Mouse (Mus musculus) cerebellum, adult 2 months (tissue): Measurements from ENCODE around the gene Samd13. TPM values are rescaled to one million over a fixed set of nuclear protein-coding genes. Genes with fewer than 3 reads are reported as not detected.

Experiments used
- DNase-seq, 2 experiments: peaks; one replicate each; pipeline ENCODE4 v3.0.0; 2021
- H3K27ac ChIP-seq: fragments of 200-500 bp; 2 replicates; pipeline ENCODE4 v1.5.1; 2012; ENCODE audit warnings: low read length, control low read depth, inconsistent platforms; ENCODE audit not compliant: insufficient read depth
- H3K27me3 ChIP-seq: fragments of 200-500 bp; 2 replicates; pipeline ENCODE4 v1.6.1; 2012; ENCODE audit warnings: inconsistent platforms, mild to moderate bottlenecking, low read length, moderate library complexity; ENCODE audit not compliant: control insufficient read depth, insufficient read depth
- H3K4me1 ChIP-seq: fragments of 200-500 bp; 2 replicates; pipeline ENCODE4 v1.6.1; 2011; ENCODE audit warnings: low read length; ENCODE audit not compliant: control insufficient read depth, insufficient read depth
- H3K4me3 ChIP-seq: fragments of 200-500 bp; replicated peaks from 2 replicates; pipeline ENCODE3; 2011; ENCODE audit warnings: mild to moderate bottlenecking, low read depth, low read length, control low read depth; ENCODE audit not compliant: insufficient read depth
- CTCF ChIP-seq: fragments of 200-500 bp; IDR thresholded peaks from 2 replicates; pipeline ENCODE4 v1.5.1; 2011; ENCODE audit warnings: low read depth, mild to moderate bottlenecking, control low read depth, low read length, moderate library complexity, borderline replicate concordance; ENCODE audit not compliant: insufficient read depth
- POLR2A ChIP-seq: fragments of 200-500 bp; IDR thresholded peaks from 2 replicates; pipeline ENCODE4 v1.6.1; 2011; ENCODE audit warnings: low read length, control low read depth, borderline replicate concordance; ENCODE audit not compliant: insufficient read depth
- WGBS: fragments of 180-500 bp; shearing (Covaris S2); methylation state at CpG from one replicate; pipeline ENCODE4 v1.1.7; 2018; 5-methylcytosine and 5-hydroxymethylcytosine counted together
- polyA plus RNA-seq: library from polyadenylated mRNA; depleted of rRNA; stranded (reverse); fragments of >200 nt; gene quantifications from 2 replicates; pipeline ENCODE4 v1.2.3, GENCODE M21; 2012; rRNA removed

The Samd13 gene
- polyA plus RNA-seq, 1 experiment = not detected

DNA sequence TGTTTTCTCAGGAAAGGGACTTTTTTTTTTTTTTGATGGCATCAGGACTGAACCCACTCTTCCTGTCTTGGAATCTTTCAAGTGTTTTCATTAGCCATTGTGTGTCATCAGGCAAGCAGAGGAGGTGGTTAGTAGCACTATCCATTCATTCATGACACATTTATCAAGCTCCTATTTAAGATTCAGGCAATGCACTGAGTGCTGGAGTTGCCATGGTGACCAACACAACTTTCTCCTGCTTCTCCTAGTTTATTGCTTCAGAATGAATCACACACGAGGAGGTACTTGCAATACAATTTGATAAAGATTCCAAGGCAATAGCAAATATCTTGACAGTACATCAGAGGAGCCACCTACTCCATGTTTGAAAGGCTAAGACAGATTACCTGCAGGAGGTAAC, 78.0 kb downstream of the Samd13 start:
- Histone ChIP-seq H3K27ac (no peak overlapping the region), H3K4me1 (no peaks in the 10 kb centered on the region), H3K4me3 (no peak overlapping the region), H3K27me3 (no peaks in the 10 kb centered on the region)
- 18% methylated on average over 1 of the region's 1 CpGs for WGBS
- DNase-seq = no peak
- no peak for TF ChIP-seq CTCF
- no peak for TF ChIP-seq POLR2A

DNA sequence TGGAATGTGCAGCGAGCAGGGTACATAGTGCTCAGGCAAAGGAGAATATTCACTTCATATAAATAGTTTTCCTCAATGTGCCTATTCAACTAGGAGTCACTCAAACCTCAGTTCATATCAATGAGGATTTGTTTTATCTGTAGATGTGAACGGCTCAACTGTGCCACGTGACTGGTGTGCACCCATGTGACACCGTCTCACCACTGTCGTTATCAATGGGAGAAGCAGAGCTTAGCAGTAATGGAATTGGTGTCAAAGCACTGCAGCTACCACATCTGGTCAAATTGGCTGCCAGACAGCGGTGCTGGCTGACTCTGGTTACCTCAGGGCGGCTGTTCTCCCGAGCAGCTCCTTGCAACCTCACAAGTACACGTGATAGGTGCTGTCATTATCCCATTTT, 80.7 kb downstream of the Samd13 start:
- H3K4me3 ChIP-seq = no peak overlapping the region
- TF ChIP-seq POLR2A (no peak), CTCF (no peak)
- DNase-seq = no peak
- no peaks in the 10 kb centered on the region for H3K4me1 ChIP-seq
- no peaks in the 10 kb centered on the region for H3K27me3 ChIP-seq
- WGBS = 86% methylated on average over 9 of the region's 9 CpGs
- H3K27ac ChIP-seq = no peak overlapping the region

DNA sequence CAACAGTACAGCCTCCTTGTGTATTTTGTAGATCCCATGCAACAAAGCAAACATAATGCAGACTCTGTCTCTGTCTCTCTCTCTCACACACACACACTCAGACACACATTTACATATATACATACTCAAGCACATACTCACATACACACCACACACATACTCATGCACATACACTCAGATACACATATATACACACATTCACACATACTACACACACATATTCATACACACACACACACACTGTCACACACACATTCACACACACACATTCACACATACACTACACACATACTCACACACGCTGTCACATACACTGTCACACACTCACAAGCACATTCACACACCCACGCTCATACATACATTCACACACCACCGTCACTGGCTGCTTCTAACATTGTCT, 82.9 kb downstream of the Samd13 start:
- TF ChIP-seq POLR2A (no peak), CTCF (no peak)
- 93% methylated on average over 3 of the region's 3 CpGs for WGBS
- DNase-seq = no peak

DNA sequence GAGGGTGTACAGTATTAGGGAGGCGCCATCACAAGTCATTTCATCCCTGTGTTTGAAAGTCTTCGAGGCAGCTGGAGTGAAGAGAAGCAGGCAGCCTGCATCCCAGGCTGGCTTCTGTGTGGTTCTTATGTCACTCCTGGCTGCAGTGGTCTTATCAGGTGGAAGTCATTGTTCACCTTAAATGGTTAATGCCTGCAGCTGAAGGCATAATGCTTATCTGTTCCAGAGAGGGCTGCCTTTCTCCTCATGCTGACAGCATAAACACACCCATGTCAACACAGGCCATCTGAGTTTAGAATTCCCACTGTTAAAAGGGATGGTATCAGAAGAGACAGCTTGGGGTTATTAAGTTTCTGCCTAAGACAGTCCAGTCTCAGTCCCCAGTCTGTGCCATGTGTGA, 84.2 kb downstream of the Samd13 start:
- DNase-seq = no peak
- H3K27me3 ChIP-seq = no peaks in the 10 kb centered on the region
- no peak overlapping the region for H3K4me3 ChIP-seq
- no peaks in the 10 kb centered on the region for H3K4me1 ChIP-seq
- 95% methylated on average over 2 of the region's 2 CpGs for WGBS
- H3K27ac ChIP-seq = no peak overlapping the region
- TF ChIP-seq CTCF (no peak), POLR2A (no peak)

More for the DNA sequence above, 82.9 kb downstream of the Samd13 start:
- H3K27ac ChIP-seq = no peak overlapping the region
- no peaks in the 10 kb centered on the region for H3K27me3 ChIP-seq
- no peak overlapping the region for H3K4me3 ChIP-seq
- H3K4me1 ChIP-seq = no peaks in the 10 kb centered on the region

DNA sequence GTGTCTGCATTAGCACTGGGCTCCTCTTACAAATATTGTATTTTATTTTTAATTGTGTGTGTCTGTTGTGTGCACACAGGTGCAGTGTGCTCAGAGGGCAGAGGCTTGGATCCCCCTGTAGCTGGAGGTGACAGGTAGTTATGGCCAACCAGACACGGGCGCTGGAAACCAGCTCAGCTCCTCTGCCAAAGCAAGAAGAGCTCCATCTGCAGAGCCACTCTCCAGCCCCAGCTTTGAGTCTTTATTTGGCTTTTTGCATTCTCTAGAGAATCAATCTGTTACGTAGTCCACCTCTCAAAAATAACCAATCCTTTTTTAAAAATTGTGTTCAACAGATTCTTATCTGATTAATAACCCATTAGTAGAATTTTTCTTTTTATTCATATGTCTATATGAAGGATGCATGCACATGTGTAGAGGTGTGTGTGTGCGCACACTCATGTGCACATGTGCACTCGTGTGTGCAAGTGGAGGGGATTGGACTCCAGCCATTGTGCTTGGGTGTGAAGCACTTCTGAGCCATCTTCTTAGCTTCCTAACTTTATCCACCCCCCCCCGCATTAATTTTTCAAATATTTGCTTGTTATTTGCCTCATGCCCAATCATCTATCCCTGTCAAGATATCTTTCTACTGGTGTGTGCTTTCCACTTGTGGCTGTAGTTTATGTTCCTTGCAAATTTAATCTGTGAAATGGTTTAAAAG, 86.0 kb downstream of the Samd13 start:
- H3K4me1 ChIP-seq = no peaks in the 10 kb centered on the region
- WGBS = 55% methylated on average over 6 of the region's 6 CpGs
- no peaks in the 10 kb centered on the region for H3K27me3 ChIP-seq
- no peak for DNase-seq
- H3K4me3 ChIP-seq = no peak overlapping the region
- TF ChIP-seq POLR2A (no peak), CTCF (no peak)
- no peak overlapping the region for H3K27ac ChIP-seq

DNA sequence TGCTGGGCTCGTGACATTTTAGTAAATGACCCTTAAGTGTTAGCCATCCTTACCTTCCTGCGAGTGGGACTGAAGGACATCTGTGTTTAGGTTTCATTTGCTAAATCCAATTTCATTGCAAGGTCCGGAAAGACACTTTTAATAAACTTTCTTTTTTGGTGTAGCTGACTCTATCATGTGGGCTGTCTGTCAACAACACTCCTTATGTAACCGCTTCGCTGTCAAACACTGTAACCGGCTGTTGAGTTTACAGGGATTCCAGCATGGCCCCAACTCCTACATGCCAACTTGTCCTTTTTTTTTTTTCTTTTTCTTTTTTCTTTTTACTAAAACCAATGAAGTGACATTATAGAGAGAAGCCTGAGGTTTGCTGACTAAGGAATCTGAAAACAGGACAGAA, 87.0 kb downstream of the Samd13 start:
- Histone ChIP-seq H3K27ac (no peak overlapping the region), H3K4me3 (no peak overlapping the region), H3K4me1 (no peaks in the 10 kb centered on the region), H3K27me3 (no peaks in the 10 kb centered on the region)
- 89% methylated on average over 6 of the region's 6 CpGs for WGBS
- no peak for DNase-seq
- TF ChIP-seq POLR2A (no peak), CTCF (no peak)

DNA sequence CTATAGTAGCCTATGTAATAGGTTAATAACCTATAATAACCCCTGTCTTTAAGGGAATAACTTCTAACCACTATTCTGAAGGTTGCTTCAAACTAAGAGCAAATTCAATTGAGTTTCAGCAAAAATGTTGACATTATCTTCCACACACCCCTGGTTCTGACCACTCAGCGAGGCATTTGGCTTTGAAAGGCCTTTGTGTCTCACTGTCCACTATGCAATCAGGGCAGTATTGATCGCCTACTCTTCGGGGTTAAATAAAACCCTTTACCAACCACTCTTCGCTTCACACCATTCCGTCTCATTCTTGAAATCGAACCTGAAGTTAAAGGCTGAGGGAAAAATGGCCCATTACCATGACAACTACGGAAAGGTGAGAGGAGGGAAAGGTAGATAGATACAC, 88.5 kb downstream of the Samd13 start:
- Histone ChIP-seq H3K4me1 (no peaks in the 10 kb centered on the region), H3K27ac (no peak overlapping the region), H3K27me3 (no peaks in the 10 kb centered on the region), H3K4me3 (no peak overlapping the region)
- no peak for TF ChIP-seq POLR2A
- DNase-seq = no peak
- WGBS = 92% methylated on average over 7 of the region's 7 CpGs

DNA sequence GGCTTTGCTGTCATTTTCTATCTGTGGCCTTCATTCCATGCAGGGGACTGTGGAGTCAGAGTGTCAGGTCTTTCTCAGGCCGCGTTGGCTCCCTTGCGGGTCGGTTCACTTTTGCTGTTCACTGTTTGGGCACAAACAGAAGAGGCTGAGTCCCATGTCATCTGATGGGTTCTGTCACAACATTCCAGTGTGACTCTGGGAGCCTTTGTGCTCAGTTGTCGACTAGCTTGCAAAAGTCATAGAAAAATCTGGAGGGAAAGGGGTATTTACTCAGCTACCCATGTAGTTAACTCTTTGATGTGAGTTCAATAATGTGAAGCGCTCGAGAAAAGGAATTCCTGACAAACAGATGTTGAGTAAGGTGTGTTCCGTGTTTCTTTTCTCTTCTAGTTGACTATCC, 89.0 kb downstream of the Samd13 start:
- WGBS = 88% methylated on average over 8 of the region's 8 CpGs
- no peak overlapping the region for H3K27ac ChIP-seq
- H3K4me3 ChIP-seq = no peak overlapping the region
- no peaks in the 10 kb centered on the region for H3K4me1 ChIP-seq
- TF ChIP-seq CTCF (no peak), POLR2A (no peak)
- no peaks in the 10 kb centered on the region for H3K27me3 ChIP-seq
- no peak for DNase-seq

DNA sequence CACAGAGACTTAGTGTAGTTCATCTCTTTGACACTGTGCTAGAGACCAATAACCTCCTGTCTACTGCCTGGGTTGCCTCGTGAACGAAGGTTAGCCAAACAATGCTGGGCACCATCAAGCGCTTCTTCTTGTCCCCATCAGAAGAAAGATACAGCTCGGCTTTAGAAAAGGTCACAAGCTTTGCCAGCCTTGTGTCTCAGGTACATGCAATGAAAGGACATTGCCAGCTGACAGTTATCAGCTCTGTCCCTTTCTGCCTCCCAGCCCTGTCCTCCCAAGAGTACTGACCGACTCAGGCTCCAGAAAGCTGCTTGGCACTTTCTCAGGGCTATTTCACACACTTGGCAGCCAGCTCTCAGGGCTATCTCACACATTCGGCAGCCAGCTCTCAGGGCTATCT, 90.0 kb downstream of the Samd13 start:
- Histone ChIP-seq H3K27me3 (no peaks in the 10 kb centered on the region), H3K4me3 (no peak overlapping the region), H3K4me1 (no peaks in the 10 kb centered on the region), H3K27ac (no peak overlapping the region)
- TF ChIP-seq POLR2A = no peak
- no peak for TF ChIP-seq CTCF
- DNase-seq = no peak
- 67% methylated on average over 6 of the region's 6 CpGs for WGBS

Other genes starting within 250 kb of the Samd13 start
- gene Ctbs, start 235.8 kb downstream of the Samd13 start, polyA plus RNA-seq = 2.7 and 3.0 TPM in 2 replicates
- 2.6 and 2.7 TPM in 2 replicates for gene Spata1, start 185.8 kb downstream of the Samd13 start, polyA plus RNA-seq
- gene Gng5, start 185.8 kb downstream of the Samd13 start, polyA plus RNA-seq = 90.7 and 93.9 TPM in 2 replicates
- 19.6 and 20.6 TPM in 2 replicates for gene Rpf1, start 164.2 kb downstream of the Samd13 start, polyA plus RNA-seq
- gene Uox, start 115.2 kb downstream of the Samd13 start, polyA plus RNA-seq = 0.13 and 0.35 TPM in 2 replicates
- not detected in 2 replicates for gene Dnase2b, start 70.0 kb downstream of the Samd13 start, polyA plus RNA-seq
- not detected in 2 replicates for gene 4930503B20Rik, start 34.3 kb downstream of the Samd13 start, polyA plus RNA-seq
- 166 and 172 TPM in 2 replicates for gene Prkacb, start 127.4 kb upstream of the Samd13 start, polyA plus RNA-seq
- 72.5 and 76.4 TPM in 2 replicates for gene Ttll7, start 166.8 kb upstream of the Samd13 start, polyA plus RNA-seq